Mouse (Mus musculus) cerebellum, adult 18-20 months (tissue): ENCODE data around the gene Sephs2.

Experiments used
- DNase-seq, 2 experiments: peaks; one replicate each; pipeline ENCODE4 v3.0.0; 2021

Gene Sephs2

DNA sequence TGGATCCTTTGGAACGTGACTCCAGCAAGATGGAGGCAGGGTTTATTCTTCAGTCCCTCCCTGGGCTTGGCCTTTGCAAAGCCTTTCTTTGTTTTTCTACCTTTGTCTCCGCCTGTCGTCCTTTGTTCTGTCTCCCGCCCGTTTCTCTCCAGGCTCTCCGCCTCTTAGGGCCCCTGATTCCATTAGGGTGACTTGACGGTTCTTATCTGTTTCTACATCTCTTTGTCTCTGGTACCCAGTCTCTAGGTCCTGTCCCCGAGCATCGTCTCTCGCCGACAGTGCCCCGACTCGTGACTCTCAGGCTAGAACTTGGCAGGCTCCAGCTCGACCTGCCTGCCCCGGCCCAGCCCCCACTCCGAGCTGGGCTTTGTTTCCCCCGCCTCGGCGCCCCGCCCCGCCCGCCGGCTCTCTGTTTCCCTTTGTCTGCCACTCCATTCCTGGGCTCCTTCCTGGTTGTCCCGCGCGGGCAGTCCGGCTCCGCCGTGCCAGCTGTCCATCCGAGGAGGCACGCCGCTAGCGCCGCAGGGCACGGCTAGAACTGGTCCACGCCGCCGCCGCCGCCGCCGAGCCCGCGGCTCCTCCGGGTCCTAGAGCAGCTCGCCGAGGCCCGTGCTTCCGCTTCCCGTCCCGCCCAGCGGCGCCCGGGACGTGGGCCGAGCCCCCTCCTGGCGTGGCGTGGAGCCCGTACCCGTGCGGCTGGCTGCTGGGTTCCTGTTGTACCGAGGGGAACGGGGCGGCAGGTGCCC lies 41.1 kb downstream of the Sephs2 start, which contains the start of the genes Zfp553 and Sept1:
Gene Zfp553 (plus strand): TSS at position 440 of the 746 bp plus-strand sequence.
Gene Sept1 (minus strand): TSS at position 509 of the 746 bp plus-strand sequence.
- DNase-seq, result peak; percentile 87 to 91

GRCm38 (mm10) chr7:127231826-127232621 lies 41.8 kb downstream of the Sephs2 start:
- DNase-seq, result no peak

GRCm38 (mm10) chr7:127231376-127231775 lies 42.5 kb downstream of the Sephs2 start:
- no peak for DNase-seq

DNA sequence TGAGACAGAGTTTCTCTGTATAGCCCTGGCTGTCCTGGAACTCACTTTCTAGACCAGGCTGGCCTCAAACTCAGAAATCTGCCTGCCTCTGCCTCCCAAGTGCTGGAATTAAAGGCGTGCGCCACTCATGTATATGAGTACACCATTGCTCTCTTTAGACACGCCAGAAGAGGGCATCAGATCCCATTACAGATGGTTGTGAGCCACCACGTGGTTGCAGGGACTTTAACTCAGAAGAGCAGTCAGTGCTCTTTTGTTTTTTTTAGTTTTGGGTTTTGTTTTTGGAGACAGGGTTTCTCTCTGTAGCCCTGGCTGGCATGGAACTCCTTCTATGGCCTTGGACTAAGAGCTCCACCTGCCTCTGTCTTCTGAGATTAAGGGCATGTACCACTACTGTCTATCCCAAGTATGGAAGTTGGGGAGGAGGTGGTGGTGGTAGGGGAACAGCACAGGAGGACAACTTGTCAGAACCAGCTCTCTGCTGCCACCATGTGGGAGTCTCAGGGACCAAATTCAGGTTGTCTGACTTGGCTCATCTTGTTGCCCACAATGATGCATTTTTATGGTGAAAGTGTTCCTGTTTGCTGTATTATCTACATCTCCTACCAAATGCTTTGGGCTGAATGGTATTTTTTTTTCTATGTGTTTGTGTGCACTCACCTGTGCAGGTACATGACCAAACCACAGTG lies 45.1 kb downstream of the Sephs2 start:
- DNase-seq, result peak; percentile 85 to 87

DNA sequence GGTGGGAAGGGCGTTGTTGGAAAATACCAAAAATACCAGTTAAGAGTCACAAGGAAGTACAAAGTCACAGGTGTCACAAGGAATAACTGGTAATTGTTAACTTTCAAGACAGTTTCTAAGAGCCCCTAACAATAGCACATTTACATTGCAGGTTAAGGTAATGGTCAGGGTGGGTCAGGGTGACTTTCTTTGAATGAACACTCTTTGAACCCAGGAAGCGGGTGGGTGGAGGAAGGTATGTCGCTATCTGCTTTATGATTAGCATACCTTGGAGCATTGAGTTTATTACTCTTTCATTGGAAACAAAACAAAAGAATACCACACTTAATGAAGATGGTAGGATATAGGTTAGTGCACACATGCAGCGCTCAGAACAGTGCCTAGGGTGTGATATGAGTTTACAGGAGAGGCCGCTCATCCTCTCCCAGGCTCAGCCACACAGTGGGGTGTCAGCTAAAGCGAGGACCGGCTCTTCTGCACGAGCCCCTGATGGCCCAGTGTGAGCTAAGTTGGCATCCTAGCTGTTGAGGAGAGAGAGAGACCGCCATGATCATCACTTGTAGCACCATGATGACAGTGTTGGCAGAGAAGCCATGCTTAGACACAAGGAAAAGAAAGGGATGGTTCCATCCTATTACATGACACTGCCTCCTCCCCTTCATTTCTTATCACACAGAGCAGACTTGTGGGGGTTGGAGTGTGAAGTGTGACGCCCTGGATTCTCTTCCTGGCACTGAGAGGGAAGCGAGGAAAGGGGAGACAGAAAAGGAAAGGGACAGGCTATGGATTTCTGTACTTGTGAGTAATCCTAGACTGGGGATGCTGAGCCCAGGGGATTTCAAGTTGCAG lies 48.5 kb downstream of the Sephs2 start:
- DNase-seq, result no peak

DNA sequence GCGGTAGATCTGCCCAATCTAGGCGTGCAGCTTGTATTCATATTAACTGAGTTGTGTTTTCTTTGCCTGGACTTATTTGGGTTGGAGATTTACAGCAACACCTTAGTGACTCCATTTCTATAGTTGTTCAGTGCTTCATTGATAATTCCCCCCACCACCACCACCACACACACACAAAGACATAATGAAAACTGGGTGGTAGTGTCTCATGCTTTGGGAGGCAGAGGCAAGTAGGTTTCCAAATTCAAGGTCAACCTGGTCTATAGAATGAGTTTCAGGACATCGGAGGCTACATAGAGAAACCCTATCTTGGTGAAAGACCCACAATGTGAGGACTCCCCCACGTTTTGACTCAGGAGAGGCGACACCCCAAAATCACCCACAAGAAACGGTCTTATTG lies 49.2 kb downstream of the Sephs2 start:
- DNase-seq, result no peak

DNA sequence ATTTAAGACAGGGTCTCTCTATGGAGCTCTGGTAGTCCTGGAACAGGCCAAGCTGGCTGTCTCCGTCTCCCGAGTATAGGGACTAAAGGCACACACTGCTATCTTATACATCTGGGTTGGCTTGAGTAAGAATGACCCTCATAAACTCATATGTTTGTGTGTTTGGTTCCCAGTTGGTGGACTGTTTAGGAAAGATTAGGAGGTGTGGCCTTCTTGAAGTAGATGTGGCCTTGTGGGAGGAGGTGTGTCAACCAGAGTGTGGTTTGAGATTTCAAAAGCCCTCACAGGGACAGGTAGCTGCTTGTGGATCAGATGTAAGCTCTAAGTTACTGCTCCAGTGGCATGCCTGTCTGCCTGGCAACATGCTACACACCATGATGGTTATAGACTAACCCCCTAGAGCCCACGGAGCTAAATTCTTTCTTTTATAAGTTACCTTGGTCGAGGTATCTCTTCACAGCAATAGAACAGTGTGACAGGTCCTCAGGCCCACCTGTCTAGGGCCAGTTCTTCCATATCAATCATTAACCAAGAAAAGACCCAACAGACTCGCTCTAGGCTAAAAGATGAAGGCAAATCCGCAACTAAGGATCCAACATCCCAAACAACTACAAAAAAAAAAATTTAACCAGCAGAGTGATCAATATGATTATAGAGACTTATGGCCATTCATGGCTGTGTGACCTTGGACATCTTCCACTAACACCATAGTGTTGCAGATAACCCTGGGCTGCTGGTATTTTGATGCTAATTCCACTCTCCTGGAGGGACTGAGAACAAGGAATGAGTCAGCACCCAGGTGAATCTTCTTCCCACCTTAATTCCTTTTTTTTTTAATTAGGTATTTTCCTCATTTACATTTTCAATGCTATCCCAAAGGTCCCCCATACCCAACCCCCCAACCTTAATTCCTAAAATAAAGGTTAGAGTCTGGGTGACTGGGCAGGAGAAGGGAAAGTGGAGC lies 50.1 kb downstream of the Sephs2 start:
- DNase-seq, result no peak

DNA sequence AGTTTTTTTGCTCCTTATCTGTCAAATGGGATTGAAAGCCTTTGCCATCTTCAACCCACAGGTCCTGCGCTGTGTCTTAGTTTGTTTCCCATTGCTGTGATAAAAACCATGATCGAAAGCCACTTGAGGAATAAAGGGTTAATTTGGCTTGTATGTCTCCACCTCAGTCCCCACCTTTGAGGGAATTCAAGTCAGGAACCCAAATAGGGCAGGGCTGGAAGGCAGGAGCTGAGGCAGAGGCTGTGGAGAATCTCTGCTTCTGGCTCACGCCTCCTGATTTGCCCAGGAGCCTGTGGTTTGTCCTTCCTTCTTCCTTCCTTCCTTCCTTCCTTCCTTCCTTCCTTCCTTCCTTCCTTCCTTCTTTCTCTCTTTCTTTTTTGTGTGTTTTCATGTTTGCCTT lies 50.7 kb downstream of the Sephs2 start:
- DNase-seq, result no peak
